Mouse (Mus musculus) forelimb bud, embryonic 11.5 days (tissue): Measurements from ENCODE around the gene Sp140.
"Not testable (repeated sequence)": the region's sequence is repeated elsewhere in the genome, so short reads cannot be mapped to it uniquely, and the experiment has no call there.

ENCODE experiments used
- DNase-seq: peaks from one replicate; pipeline ENCODE4 v3.0.0-alpha.2; 2012; ENCODE audit warnings: low read depth, low spot score

The Sp140 gene

GRCm38 (mm10) chr1:85600078-85600477 is at the start of gene Sp140:
Sp140 (plus strand) TSS chr1:85600378.
- not testable (repeated sequence) for DNase-seq

GRCm38 (mm10) chr1:85555261-85555660 is 44.9 kb upstream of the Sp140 start:
- not testable (repeated sequence) for DNase-seq

- not testable (repeated sequence) for DNase-seq
Observed at GRCm38 (mm10) chr1:85573554-85573953, 26.6 kb upstream of the Sp140 start.

GRCm38 (mm10) chr1:85575376-85575775 is 24.8 kb upstream of the Sp140 start, which contains the start of gene G530012D18Rik:
G530012D18Rik (plus strand) TSS chr1:85575676.
- not testable (repeated sequence) for DNase-seq

- not testable (repeated sequence) for DNase-seq
Observed at GRCm38 (mm10) chr1:85578372-85579010, 21.7 kb upstream of the Sp140 start.

GRCm38 (mm10) chr1:85579199-85580147 is 20.7 kb upstream of the Sp140 start:
- not testable (repeated sequence) for DNase-seq

GRCm38 (mm10) chr1:85580148-85580534 is 20.0 kb upstream of the Sp140 start:
- not testable (repeated sequence) for DNase-seq

- DNase-seq, result not testable (repeated sequence)
Observed at GRCm38 (mm10) chr1:85580578-85580977, 19.6 kb upstream of the Sp140 start.

- DNase-seq, result not testable (repeated sequence)
Observed at GRCm38 (mm10) chr1:85581518-85581917, 18.7 kb upstream of the Sp140 start.

- DNase-seq, result not testable (repeated sequence)
Observed at GRCm38 (mm10) chr1:85588697-85589096, 11.5 kb upstream of the Sp140 start.

GRCm38 (mm10) chr1:85592526-85592925 is 7.7 kb upstream of the Sp140 start:
- not testable (repeated sequence) for DNase-seq

- DNase-seq, result not testable (repeated sequence)
Observed at GRCm38 (mm10) chr1:85598271-85599012, 1.7 kb upstream of the Sp140 start, which contains the start of gene Sp110. Sp110 (minus strand) TSS chr1:85598817.

- DNase-seq, result not testable (repeated sequence)
Observed at GRCm38 (mm10) chr1:85600794-85601193, 616 bp downstream of the Sp140 start.

- not testable (repeated sequence) for DNase-seq
Observed at GRCm38 (mm10) chr1:85604341-85604740, 4.2 kb downstream of the Sp140 start.

GRCm38 (mm10) chr1:85608361-85608760 is 8.2 kb downstream of the Sp140 start:
- DNase-seq, result not testable (repeated sequence)

- DNase-seq, result not testable (repeated sequence)
Observed at GRCm38 (mm10) chr1:85610581-85610980, 10.4 kb downstream of the Sp140 start.

GRCm38 (mm10) chr1:85615096-85615495 is 14.9 kb downstream of the Sp140 start:
- DNase-seq, result not testable (repeated sequence)

- not testable (repeated sequence) for DNase-seq
Observed at GRCm38 (mm10) chr1:85615819-85616218, 15.6 kb downstream of the Sp140 start.

- DNase-seq, result not testable (repeated sequence)
Observed at GRCm38 (mm10) chr1:85617161-85617560, 17.0 kb downstream of the Sp140 start.

GRCm38 (mm10) chr1:85618689-85619088 is 18.5 kb downstream of the Sp140 start:
- DNase-seq, result not testable (repeated sequence)

- DNase-seq, result not testable (repeated sequence)
Observed at GRCm38 (mm10) chr1:85636936-85637335, 36.8 kb downstream of the Sp140 start.
